Mouse (Mus musculus) stomach, embryonic 16.5 days (tissue): Measurements from ENCODE around the gene Add3. TPM values are rescaled to one million over a fixed set of nuclear protein-coding genes. Genes with fewer than 3 reads are reported as not detected.

Source experiments
- ATAC-seq: fragments of 200-750 bp; cut with Nextera tagmentation; 2 replicates; pipeline ENCODE4 v1.8.0; 2017; ENCODE audit warnings: moderate number of reproducible peaks, moderate TSS enrichment; ENCODE audit not compliant: insufficient read depth, low FRiP score
- H3K27ac ChIP-seq: fragments of 300-500 bp; sonication (generic); 2 replicates; pipeline ENCODE4 v1.5.1; 2014; ENCODE audit warnings: low read length
- H3K27me3 ChIP-seq: fragments of 300-500 bp; sonication (generic); 2 replicates; pipeline ENCODE4 v1.6.1; 2014; ENCODE audit warnings: low read length, control low read depth, mixed read lengths; ENCODE audit not compliant: control insufficient read depth, insufficient read depth
- H3K36me3 ChIP-seq: fragments of 300-500 bp; sonication (generic); 2 replicates; pipeline ENCODE4 v1.6.1; 2014; ENCODE audit warnings: low read length; ENCODE audit not compliant: control insufficient read depth, insufficient read depth
- H3K4me1 ChIP-seq: fragments of 300-500 bp; sonication (generic); 2 replicates; pipeline ENCODE4 v1.6.1; 2014; ENCODE audit warnings: low read length, control low read depth, mixed read lengths; ENCODE audit not compliant: control insufficient read depth, insufficient read depth
- H3K4me2 ChIP-seq: fragments of 300-500 bp; sonication (generic); 2 replicates; pipeline ENCODE4 v1.6.1; 2014; ENCODE audit warnings: low read depth, low read length, mixed read lengths
- H3K4me3 ChIP-seq: fragments of 300-500 bp; sonication (generic); replicated peaks from 2 replicates; pipeline ENCODE4 v1.5.1; 2014; ENCODE audit warnings: mild to moderate bottlenecking, low read length
- H3K9ac ChIP-seq: fragments of 300-500 bp; sonication (generic); 2 replicates; pipeline ENCODE4 v1.6.1; 2014; ENCODE audit warnings: low read length
- H3K9me3 ChIP-seq: fragments of 300-500 bp; sonication (generic); replicated peaks from 2 replicates; pipeline ENCODE4 v1.6.1; 2016; ENCODE audit warnings: low read length, control low read depth; ENCODE audit not compliant: control insufficient read depth
- WGBS: fragments of 180-500 bp; shearing (Covaris S2); extraction: QIAGEN DNeasy Blood & Tissue Kit; methylation state at CpG from one replicate; pipeline ENCODE4 v1.1.7; 2014; 5-methylcytosine and 5-hydroxymethylcytosine counted together
- polyA plus RNA-seq: library from polyadenylated mRNA; unstranded; fragments of >200 nt; fragmentation: Nextera tagmentation; extraction: Ambion mirVana; gene quantifications from 2 replicates; pipeline ENCODE4 v1.2.1, GENCODE M21; 2015

The Add3 gene
- polyA plus RNA-seq, 1 experiment from 2014 or later, result 82.6 TPM

- Histone ChIP-seq H3K36me3 (no peaks in the 10 kb centered on the region), H3K4me2 (no peak overlapping the region), H3K27me3 (no peaks in the 10 kb centered on the region), H3K4me1 (peaks cover 19% of the 10 kb centered on the region), H3K9me3 (no peaks in the 10 kb centered on the region), H3K9ac (no peak overlapping the region), H3K27ac (no peak overlapping the region), H3K4me3 (no peak overlapping the region)
- 71% methylated on average over 18 of the region's 18 CpGs for WGBS
- no peak for ATAC-seq
Measured at GRCm38 (mm10) chr19:53107361-53108247, 32.6 kb upstream of the Add3 start.

- H3K4me1 ChIP-seq, result 0 out of 2 replicates have a peak, but pooled peaks cover 4% of the 10 kb centered on the region
- no peaks in the 10 kb centered on the region for H3K27me3 ChIP-seq
- H3K9me3 ChIP-seq, result peaks cover 1% of the 10 kb centered on the region; the same call in 1 of the 2 replicates
- H3K4me3 ChIP-seq, result no peak overlapping the region
- 56% methylated on average over 7 of the region's 7 CpGs for WGBS
- H3K9ac ChIP-seq, result 0 out of 2 replicates have a peak overlapping the region, but pooled peaks have one; percentile 25
- no peaks in the 10 kb centered on the region for H3K36me3 ChIP-seq
- no peak overlapping the region for H3K27ac ChIP-seq
- no peak overlapping the region for H3K4me2 ChIP-seq
- ATAC-seq, result no peak
Measured at GRCm38 (mm10) chr19:53111996-53112590, 28.1 kb upstream of the Add3 start.

- ATAC-seq, result no peak
- Histone ChIP-seq H3K4me1 (no peaks in the 10 kb centered on the region), H3K9me3 (peaks cover 6% of the 10 kb centered on the region; the same call in 1 of the 2 replicates), H3K27me3 (no peaks in the 10 kb centered on the region), H3K27ac (no peak overlapping the region), H3K36me3 (no peaks in the 10 kb centered on the region), H3K9ac (no peak overlapping the region), H3K4me2 (no peak overlapping the region), H3K4me3 (no peak overlapping the region)
- WGBS, result 79% methylated on average over 8 of the region's 8 CpGs
Measured at GRCm38 (mm10) chr19:53119255-53119795, 20.9 kb upstream of the Add3 start.

GRCm38 (mm10) chr19:53120483-53120882, 19.8 kb upstream of the Add3 start:
- Histone ChIP-seq H3K36me3 (no peaks in the 10 kb centered on the region), H3K4me2 (no peak overlapping the region), H3K27ac (no peak overlapping the region), H3K9me3 (peaks cover 6% of the 10 kb centered on the region; the same call in 1 of the 2 replicates), H3K4me1 (no peaks in the 10 kb centered on the region), H3K4me3 (no peak overlapping the region), H3K9ac (no peak overlapping the region), H3K27me3 (no peaks in the 10 kb centered on the region)
- WGBS, result 74% methylated on average over 3 of the region's 3 CpGs
- no peak for ATAC-seq

GRCm38 (mm10) chr19:53122641-53123241, 17.5 kb upstream of the Add3 start:
- 57% methylated on average over 6 of the region's 6 CpGs for WGBS
- no peaks in the 10 kb centered on the region for H3K36me3 ChIP-seq
- H3K4me3 ChIP-seq, result no peak overlapping the region
- peaks cover 3% of the 10 kb centered on the region; the same call in 1 of the 2 replicates for H3K4me1 ChIP-seq
- no peak overlapping the region for H3K9ac ChIP-seq
- H3K4me2 ChIP-seq, result no peak overlapping the region
- H3K27me3 ChIP-seq, result no peaks in the 10 kb centered on the region
- no peak overlapping the region for H3K27ac ChIP-seq
- no peak for ATAC-seq
- H3K9me3 ChIP-seq, result no peaks in the 10 kb centered on the region

- H3K4me1 ChIP-seq, result peaks cover 4% of the 10 kb centered on the region; the same call in 1 of the 2 replicates
- 58% methylated on average over 5 of the region's 5 CpGs for WGBS
- no peak overlapping the region for H3K27ac ChIP-seq
Measured at GRCm38 (mm10) chr19:53123301-53123700, 16.9 kb upstream of the Add3 start.

GRCm38 (mm10) chr19:53125679-53126078, 14.6 kb upstream of the Add3 start:
- Histone ChIP-seq H3K36me3 (no peaks in the 10 kb centered on the region), H3K27me3 (no peaks in the 10 kb centered on the region), H3K4me2 (no peak overlapping the region), H3K27ac (no peak overlapping the region), H3K9me3 (no peaks in the 10 kb centered on the region), H3K9ac (no peak overlapping the region), H3K4me3 (no peak overlapping the region), H3K4me1 (peaks cover 10% of the 10 kb centered on the region)
- 65% methylated on average over 2 of the region's 2 CpGs for whole genome bisulfite sequencing
- ATAC-seq, result no peak

More at GRCm38 (mm10) chr19:53123301-53123700, 16.9 kb upstream of the Add3 start:
- no peak overlapping the region for H3K9ac ChIP-seq
- no peaks in the 10 kb centered on the region for H3K9me3 ChIP-seq
- H3K27me3 ChIP-seq, result no peaks in the 10 kb centered on the region
- H3K4me3 ChIP-seq, result no peak overlapping the region
- H3K4me2 ChIP-seq, result no peak overlapping the region
- no peak for ATAC-seq
- H3K36me3 ChIP-seq, result no peaks in the 10 kb centered on the region

- H3K9ac ChIP-seq, result no peak overlapping the region
- no peak overlapping the region for H3K27ac ChIP-seq
- no peak overlapping the region for H3K4me3 ChIP-seq
- ATAC-seq, result no peak
- H3K4me2 ChIP-seq, result no peak overlapping the region
- no peaks in the 10 kb centered on the region for H3K27me3 ChIP-seq
- H3K9me3 ChIP-seq, result no peaks in the 10 kb centered on the region
- H3K4me1 ChIP-seq, result peaks cover 10% of the 10 kb centered on the region
- no peaks in the 10 kb centered on the region for H3K36me3 ChIP-seq
- 72% methylated on average over 4 of the region's 4 CpGs for WGBS
Measured at GRCm38 (mm10) chr19:53126546-53126945, 13.7 kb upstream of the Add3 start.
